Mouse (Mus musculus) limb, embryonic 10.5 days (tissue): ENCODE data around the gene Mthfd2. TPM values are rescaled to one million over a fixed set of nuclear protein-coding genes. Genes with fewer than 3 reads are reported as not detected.

Source experiments
- DNase-seq: peaks from one replicate; pipeline ENCODE4 v3.0.0-alpha.2; 2017; ENCODE audit warnings: low spot score
- H3K27ac ChIP-seq: fragments of 300-500 bp; sonication (generic); 2 replicates; pipeline ENCODE4 v1.5.1; 2016; ENCODE audit warnings: mild to moderate bottlenecking
- H3K27me3 ChIP-seq: fragments of 300-500 bp; sonication (generic); 2 replicates; pipeline ENCODE4 v1.6.1; 2016; ENCODE audit warnings: low read depth, mild to moderate bottlenecking; ENCODE audit not compliant: poor library complexity, severe bottlenecking
- H3K36me3 ChIP-seq: fragments of 300-500 bp; sonication (generic); 2 replicates; pipeline ENCODE4 v1.6.1; 2016; ENCODE audit warnings: mild to moderate bottlenecking, moderate library complexity
- H3K4me1 ChIP-seq: fragments of 300-500 bp; sonication (generic); 2 replicates; pipeline ENCODE4 v1.6.1; 2016
- H3K4me3 ChIP-seq: fragments of 300-500 bp; sonication (generic); 2 replicates; pipeline ENCODE4 v1.5.1; 2016; ENCODE audit warnings: mild to moderate bottlenecking, moderate library complexity
- H3K9me3 ChIP-seq: fragments of 300-500 bp; sonication (generic); replicated peaks from 2 replicates; pipeline ENCODE4 v1.6.1; 2016; ENCODE audit warnings: mild to moderate bottlenecking
- WGBS: fragments of 180-500 bp; shearing (Covaris S2); methylation state at CpG from one replicate; pipeline ENCODE4 v1.1.7; 2016; 5-methylcytosine and 5-hydroxymethylcytosine counted together
- polyA plus RNA-seq: library from polyadenylated mRNA; unstranded; fragments of >200 nt; fragmentation: Nextera tagmentation; extraction: Ambion mirVana; gene quantifications from 2 replicates; pipeline ENCODE4 v1.2.1, GENCODE M21; 2016

The Mthfd2 gene
- polyA plus RNA-seq, 1 experiment from 2014 or later = 64.9 TPM

- no peaks in the 10 kb centered on the region; the same call in 1 of the 2 replicates for H3K4me1 ChIP-seq
- WGBS = 77% methylated on average over 8 of the region's 8 CpGs
- H3K4me3 ChIP-seq = no peak overlapping the region
- no peaks in the 10 kb centered on the region for H3K36me3 ChIP-seq
- H3K9me3 ChIP-seq = no peaks in the 10 kb centered on the region
- DNase-seq = no peak
- no peak overlapping the region for H3K27ac ChIP-seq
- H3K27me3 ChIP-seq = no peaks in the 10 kb centered on the region; the same call in 1 of the 2 replicates
These were observed 45.3 kb downstream of the Mthfd2 start for GRCm38 (mm10) chr6:83280256-83280955.

DNA sequence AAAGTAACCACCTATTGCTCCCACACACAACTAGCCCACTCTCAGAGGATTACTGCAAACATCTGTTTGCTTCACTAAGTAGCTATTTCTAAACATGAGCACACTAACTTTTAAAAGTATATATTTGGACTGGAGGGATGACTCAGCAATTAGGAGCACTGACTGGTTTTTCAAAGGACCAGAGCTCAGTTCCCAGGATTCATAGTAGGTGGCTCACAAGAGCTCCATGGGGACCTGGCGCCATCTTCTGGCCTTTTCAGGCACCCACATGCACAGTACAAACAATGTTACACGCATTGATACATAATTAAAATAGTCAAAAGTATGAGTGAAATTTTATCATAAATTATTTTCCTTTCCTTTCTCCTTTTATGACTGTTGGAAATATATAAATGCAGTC, 46.8 kb downstream of the Mthfd2 start:
- DNase-seq = no peak

GRCm38 (mm10) chr6:83277151-83277550, 48.6 kb downstream of the Mthfd2 start:
- no peaks in the 10 kb centered on the region for H3K9me3 ChIP-seq
- no peaks in the 10 kb centered on the region for H3K27me3 ChIP-seq
- H3K4me1 ChIP-seq = no peaks in the 10 kb centered on the region
- no peaks in the 10 kb centered on the region for H3K36me3 ChIP-seq
- WGBS = 68% methylated on average over 13 of the region's 13 CpGs
- H3K4me3 ChIP-seq = no peak overlapping the region
- no peak for DNase-seq
- H3K27ac ChIP-seq = no peak overlapping the region

More for the DNA sequence above, 46.8 kb downstream of the Mthfd2 start:
- WGBS = 17% methylated on average over 2 of the region's 2 CpGs
- H3K27ac ChIP-seq = no peak overlapping the region
- no peak overlapping the region for H3K4me3 ChIP-seq
- no peaks in the 10 kb centered on the region for H3K4me1 ChIP-seq
- H3K9me3 ChIP-seq = no peaks in the 10 kb centered on the region
- H3K36me3 ChIP-seq = no peaks in the 10 kb centered on the region
- no peaks in the 10 kb centered on the region for H3K27me3 ChIP-seq

DNA sequence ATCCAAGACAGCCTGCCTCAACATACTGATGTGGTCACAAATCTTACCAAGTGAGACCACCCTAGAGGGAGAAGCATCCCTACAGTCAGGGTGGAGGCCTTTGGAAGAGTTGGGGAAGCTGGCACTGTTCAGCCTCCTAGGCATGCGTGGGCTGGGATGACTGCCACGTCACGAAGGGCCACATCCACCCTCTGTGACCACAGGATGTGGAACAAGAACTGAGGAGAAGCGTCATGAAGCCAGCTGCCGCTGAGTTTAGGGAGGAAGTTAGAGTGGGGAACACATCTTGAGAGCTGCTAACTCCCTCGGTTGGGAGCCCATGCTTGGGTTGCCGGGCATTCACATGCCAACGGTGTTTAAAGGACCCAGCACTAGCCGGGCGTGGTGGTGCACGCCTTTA, 52.0 kb downstream of the Mthfd2 start:
- no peaks in the 10 kb centered on the region for H3K9me3 ChIP-seq
- WGBS = 87% methylated on average over 11 of the region's 11 CpGs
- DNase-seq = no peak

GRCm38 (mm10) chr6:83268144-83269010, 57.3 kb downstream of the Mthfd2 start:
- no peaks in the 10 kb centered on the region for H3K36me3 ChIP-seq
- H3K4me1 ChIP-seq = peaks cover 8% of the 10 kb centered on the region; the same call in 1 of the 2 replicates
- peak overlapping the region; percentile 90 for H3K27ac ChIP-seq
- H3K27me3 ChIP-seq = no peaks in the 10 kb centered on the region
- H3K9me3 ChIP-seq = no peaks in the 10 kb centered on the region
- peak overlapping the region; percentile 76 for H3K4me3 ChIP-seq
- DNase-seq = peak; percentile 78
- WGBS = 3% methylated on average over 28 of the region's 28 CpGs

More for the DNA sequence above, 52.0 kb downstream of the Mthfd2 start:
- Histone ChIP-seq H3K27me3 (no peaks in the 10 kb centered on the region), H3K4me1 (peaks cover 4% of the 10 kb centered on the region; the same call in 1 of the 2 replicates), H3K36me3 (no peaks in the 10 kb centered on the region), H3K27ac (no peak overlapping the region), H3K4me3 (no peak overlapping the region)

- peak overlapping the region; percentile 76 for H3K4me3 ChIP-seq
- H3K36me3 ChIP-seq = no peaks in the 10 kb centered on the region
- H3K27me3 ChIP-seq = no peaks in the 10 kb centered on the region
- WGBS = 80% methylated on average over 4 of the region's 4 CpGs
- H3K4me1 ChIP-seq = peaks cover 8% of the 10 kb centered on the region; the same call in 1 of the 2 replicates
- DNase-seq = no peak
- no peak overlapping the region for H3K27ac ChIP-seq
- no peaks in the 10 kb centered on the region for H3K9me3 ChIP-seq
These were observed 58.1 kb downstream of the Mthfd2 start for GRCm38 (mm10) chr6:83267616-83268015.

- no peak overlapping the region for H3K4me3 ChIP-seq
- 86% methylated on average over 4 of the region's 4 CpGs for WGBS
- no peak for DNase-seq
- no peaks in the 10 kb centered on the region for H3K27me3 ChIP-seq
- H3K27ac ChIP-seq = no peak overlapping the region
- peaks cover 8% of the 10 kb centered on the region; the same call in 1 of the 2 replicates for H3K4me1 ChIP-seq
- H3K36me3 ChIP-seq = no peaks in the 10 kb centered on the region
- no peaks in the 10 kb centered on the region for H3K9me3 ChIP-seq
These were observed 60.1 kb downstream of the Mthfd2 start for GRCm38 (mm10) chr6:83265653-83266052.

GRCm38 (mm10) chr6:83265253-83265652, 60.5 kb downstream of the Mthfd2 start:
- no peak overlapping the region for H3K4me3 ChIP-seq
- no peaks in the 10 kb centered on the region for H3K9me3 ChIP-seq
- H3K27ac ChIP-seq = no peak overlapping the region
- DNase-seq = no peak
- peaks cover 8% of the 10 kb centered on the region; the same call in 1 of the 2 replicates for H3K4me1 ChIP-seq
- no peaks in the 10 kb centered on the region for H3K27me3 ChIP-seq
- no peaks in the 10 kb centered on the region for H3K36me3 ChIP-seq

- no peak overlapping the region for H3K4me3 ChIP-seq
- no peaks in the 10 kb centered on the region for H3K27me3 ChIP-seq
- H3K27ac ChIP-seq = no peak overlapping the region
- H3K36me3 ChIP-seq = no peaks in the 10 kb centered on the region
- 92% methylated on average over 1 of the region's 1 CpGs for WGBS
- H3K4me1 ChIP-seq = peaks cover 8% of the 10 kb centered on the region; the same call in 1 of the 2 replicates
- DNase-seq = no peak
- no peaks in the 10 kb centered on the region for H3K9me3 ChIP-seq
These were observed 61.2 kb downstream of the Mthfd2 start for GRCm38 (mm10) chr6:83264516-83264915.

Other genes starting within 250 kb of the Mthfd2 start
- 46.5 and 46.9 TPM in 2 replicates for gene Pcgf1, start 248.0 kb downstream of the Mthfd2 start, polyA plus RNA-seq
- gene Lbx2, start 239.5 kb downstream of the Mthfd2 start, polyA plus RNA-seq = 0.82 and 1.5 TPM in 2 replicates
- 1.7 and 3.8 TPM in 2 replicates for gene Ccdc142, start 224.3 kb downstream of the Mthfd2 start, polyA plus RNA-seq
- gene Gm42688, start 224.3 kb downstream of the Mthfd2 start, polyA plus RNA-seq = 2.1 and 2.8 TPM in 2 replicates
- gene Mrpl53, start 216.9 kb downstream of the Mthfd2 start, polyA plus RNA-seq = 150 and 163 TPM in 2 replicates
- 45.3 and 53.8 TPM in 2 replicates for gene Mogs, start 210.4 kb downstream of the Mthfd2 start, polyA plus RNA-seq
- gene Wbp1, start 204.3 kb downstream of the Mthfd2 start, polyA plus RNA-seq = 136 and 188 TPM in 2 replicates
- gene Ino80b, start 200.5 kb downstream of the Mthfd2 start, polyA plus RNA-seq = 17.4 and 17.8 TPM in 2 replicates
- 34.2 and 51.8 TPM in 2 replicates for gene Rtkn, start 190.4 kb downstream of the Mthfd2 start, polyA plus RNA-seq
- gene Wdr54, start 169.5 kb downstream of the Mthfd2 start, polyA plus RNA-seq = 10.9 and 13.7 TPM in 2 replicates
- gene 1700003E16Rik, start 169.5 kb downstream of the Mthfd2 start, polyA plus RNA-seq = 0.80 and 1.6 TPM in 2 replicates
- gene Dctn1, start 160.0 kb downstream of the Mthfd2 start, polyA plus RNA-seq = 96.4 and 108 TPM in 2 replicates
- 0.23 and 0.25 TPM in 2 replicates for gene Slc4a5, start 106.1 kb downstream of the Mthfd2 start, polyA plus RNA-seq
- gene Mob1a, start 108 bp upstream of the Mthfd2 start, polyA plus RNA-seq = 54.1 and 63.3 TPM in 2 replicates
- gene Bola3, start 23.2 kb upstream of the Mthfd2 start, polyA plus RNA-seq = 162 and 171 TPM in 2 replicates
- 40.1 and 42.7 TPM in 2 replicates for gene Tet3, start 133.2 kb upstream of the Mthfd2 start, polyA plus RNA-seq
- 58.0 and 69.5 TPM in 2 replicates for gene Dguok, start 181.1 kb upstream of the Mthfd2 start, polyA plus RNA-seq
- 0.43 and 1.3 TPM in 2 replicates for gene Actg2, start 210.4 kb upstream of the Mthfd2 start, polyA plus RNA-seq
- gene Stambp, start 246.8 kb upstream of the Mthfd2 start, polyA plus RNA-seq = 13.0 and 16.5 TPM in 2 replicates